ENCODE assay signal across 22 mouse cellular contexts in the genomic region with DNA sequence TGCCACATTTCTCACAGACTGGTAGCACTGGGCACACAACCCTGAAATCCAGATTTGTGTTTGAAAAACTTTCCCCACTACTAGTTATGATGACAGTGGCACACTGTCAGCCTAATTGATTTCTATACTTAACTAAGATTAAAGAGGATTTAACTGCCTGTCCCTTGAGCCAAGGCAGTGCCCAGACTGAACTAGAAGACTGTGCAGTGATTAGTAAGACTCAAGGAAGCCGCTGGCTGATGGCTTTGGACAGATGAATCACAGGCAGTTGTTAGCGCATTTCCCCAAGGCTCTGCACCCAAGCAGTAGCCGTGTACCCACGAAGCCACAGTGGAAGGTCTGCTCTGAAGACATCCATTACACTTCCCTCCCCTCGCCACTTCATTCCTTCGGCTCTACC.
"Had no signal": no experiment of that assay in that cellular context is flagged by ENCODE, and none has a peak within 500 bp of the region (broad histone marks: within the 10 kb centered on the region; RNA-seq: fewer than 3 reads in every experiment).

No protein-coding gene starts in this region.

- H3K9ac ChIP-seq: liver, embryonic 15.5 days; liver, postnatal 0 days; lung, embryonic 15.5 days; midbrain, embryonic 13.5 days; neural tube, embryonic 13.5 days; neural tube, embryonic 15.5 days had no signal

- ATAC-seq: liver, postnatal 0 days; lung, postnatal 0 days; midbrain, embryonic 13.5 days; midbrain, embryonic 16.5 days had no signal

- DNase-seq: liver, postnatal 0 days; lung, adult 2 months; lung, postnatal 14 days; lung, postnatal 36 days; right cerebral cortex, adult 18-20 months; right cerebral cortex, postnatal 25 days; right cerebral cortex, postnatal 4 days; spleen, adult 18-20 months; thymus, adult 2 months; thymus, postnatal 25 days; thymus, postnatal 4 days had no signal

- H3K27me3 ChIP-seq: liver, embryonic 15.5 days; lung, embryonic 15.5 days; megakaryocyte, embryonic 14.5 days; midbrain, embryonic 13.5 days; neural tube, embryonic 13.5 days; neural tube, embryonic 15.5 days had no signal

- H3K36me3 ChIP-seq: neural tube, embryonic 15.5 days had no signal

- H3K4me3 ChIP-seq: liver, embryonic 15.5 days; lung, embryonic 15.5 days; megakaryocyte, embryonic 14.5 days; midbrain, embryonic 13.5 days; myocyte; neural tube, embryonic 13.5 days; neural tube, embryonic 15.5 days had no signal

- H3K4me2 ChIP-seq: liver, embryonic 15.5 days; lung, embryonic 15.5 days; midbrain, embryonic 11.5 days; midbrain, embryonic 13.5 days; neural tube, embryonic 13.5 days; neural tube, embryonic 15.5 days had no signal

- H3K9me3 ChIP-seq: liver, embryonic 15.5 days; lung, embryonic 15.5 days; megakaryocyte, embryonic 14.5 days; neural tube, embryonic 15.5 days had no signal

- H3K27ac ChIP-seq: liver, embryonic 15.5 days; lung, embryonic 15.5 days; macrophage; midbrain, embryonic 13.5 days; neural tube, embryonic 13.5 days; neural tube, embryonic 15.5 days had no signal
